Mouse (Mus musculus): ENCODE data around the gene B3gnt8. TPM values are rescaled to one million over a fixed set of nuclear protein-coding genes. Genes with fewer than 3 reads are reported as not detected.
"Not testable (repeated sequence)": the region's sequence is repeated elsewhere in the genome, so short reads cannot be mapped to it uniquely, and the experiment has no call there.

The B3gnt8 gene
- 3.1 and 3.9 TPM in 2 replicates for polyA plus RNA-seq (2012; rRNA removed)

GRCm38 (mm10) chr7:25626509-25627430, at the start of gene B3gnt8:
Gene B3gnt8, plus strand, starts transcription at chr7:25626654.
- Histone ChIP-seq H3K27ac (ENCODE audit: control insufficient read depth, insufficient read depth, low read depth, low read length) (peak within 1 kb of the TSS; percentile 52), H3K4me1 (ENCODE audit: control insufficient read depth, insufficient read depth, low read length) (peaks cover 15% of the 10 kb centered on the region), H3K27me3 (ENCODE audit: control insufficient read depth, insufficient read depth, low read length) (no peaks in the 10 kb centered on the region), H3K36me3 (ENCODE audit: control insufficient read depth, insufficient read depth, low read length) (peaks cover 2% of the 10 kb centered on the region), H3K4me3 (ENCODE audit: control insufficient read depth, low read depth, low read length) (peak within 1 kb of the TSS; percentile 59)
- no peak for TF ChIP-seq POLR2A (IDR thresholded peaks at IDR 0.05; ENCODE audit: control insufficient read depth, low read depth, low read length)

GRCm38 (mm10) chr7:25576793-25577437, 49.5 kb upstream of the B3gnt8 start:
- not testable (repeated sequence) for H3K27ac ChIP-seq (ENCODE audit: control insufficient read depth, insufficient read depth, low read depth, low read length); H3K27me3 ChIP-seq (ENCODE audit: control insufficient read depth, insufficient read depth, low read length); H3K4me3 ChIP-seq (ENCODE audit: control insufficient read depth, low read depth, low read length); H3K4me1 ChIP-seq (ENCODE audit: control insufficient read depth, insufficient read depth, low read length); H3K36me3 ChIP-seq (ENCODE audit: control insufficient read depth, insufficient read depth, low read length)

- no peak overlapping the region for H3K4me3 ChIP-seq (ENCODE audit: control insufficient read depth, low read depth, low read length)
- H3K4me1 ChIP-seq (ENCODE audit: control insufficient read depth, insufficient read depth, low read length), result no peaks in the 10 kb centered on the region
- no peak overlapping the region for H3K27ac ChIP-seq (ENCODE audit: control insufficient read depth, insufficient read depth, low read depth, low read length)
- TF ChIP-seq POLR2A (IDR thresholded peaks at IDR 0.05; ENCODE audit: control insufficient read depth, low read depth, low read length), result no peak
- TF ChIP-seq CTCF (IDR thresholded peaks at IDR 0.05; ENCODE audit: control insufficient read depth, insufficient read depth, insufficient replicate concordance, low read depth, low read length), result no peak
- no peaks in the 10 kb centered on the region for H3K27me3 ChIP-seq (ENCODE audit: control insufficient read depth, insufficient read depth, low read length)
- no peaks in the 10 kb centered on the region for H3K36me3 ChIP-seq (ENCODE audit: control insufficient read depth, insufficient read depth, low read length)
Observed at GRCm38 (mm10) chr7:25579441-25579840, 47.0 kb upstream of the B3gnt8 start.

- Histone ChIP-seq H3K36me3 (ENCODE audit: control insufficient read depth, insufficient read depth, low read length) (no peaks in the 10 kb centered on the region), H3K4me1 (ENCODE audit: control insufficient read depth, insufficient read depth, low read length) (no peaks in the 10 kb centered on the region), H3K4me3 (ENCODE audit: control insufficient read depth, low read depth, low read length) (no peak overlapping the region), H3K27ac (ENCODE audit: control insufficient read depth, insufficient read depth, low read depth, low read length) (no peak overlapping the region), H3K27me3 (ENCODE audit: control insufficient read depth, insufficient read depth, low read length) (no peaks in the 10 kb centered on the region)
- no peak for TF ChIP-seq CTCF (IDR thresholded peaks at IDR 0.05; ENCODE audit: control insufficient read depth, insufficient read depth, insufficient replicate concordance, low read depth, low read length)
- TF ChIP-seq POLR2A (IDR thresholded peaks at IDR 0.05; ENCODE audit: control insufficient read depth, low read depth, low read length), result no peak
Observed at GRCm38 (mm10) chr7:25582301-25582810, 44.1 kb upstream of the B3gnt8 start.

- Histone ChIP-seq H3K4me3 (ENCODE audit: control insufficient read depth, low read depth, low read length) (no peak overlapping the region), H3K36me3 (ENCODE audit: control insufficient read depth, insufficient read depth, low read length) (no peaks in the 10 kb centered on the region), H3K27me3 (ENCODE audit: control insufficient read depth, insufficient read depth, low read length) (no peaks in the 10 kb centered on the region), H3K27ac (ENCODE audit: control insufficient read depth, insufficient read depth, low read depth, low read length) (no peak overlapping the region), H3K4me1 (ENCODE audit: control insufficient read depth, insufficient read depth, low read length) (no peaks in the 10 kb centered on the region)
- TF ChIP-seq POLR2A (IDR thresholded peaks at IDR 0.05; ENCODE audit: control insufficient read depth, low read depth, low read length) (no peak), CTCF (IDR thresholded peaks at IDR 0.05; ENCODE audit: control insufficient read depth, insufficient read depth, insufficient replicate concordance, low read depth, low read length) (no peak)
Observed at GRCm38 (mm10) chr7:25584651-25585050, 41.8 kb upstream of the B3gnt8 start.

GRCm38 (mm10) chr7:25585351-25586204, 40.9 kb upstream of the B3gnt8 start:
- H3K4me3 ChIP-seq (ENCODE audit: control insufficient read depth, low read depth, low read length), result no peak overlapping the region
- H3K27me3 ChIP-seq (ENCODE audit: control insufficient read depth, insufficient read depth, low read length), result no peaks in the 10 kb centered on the region
- H3K36me3 ChIP-seq (ENCODE audit: control insufficient read depth, insufficient read depth, low read length), result no peaks in the 10 kb centered on the region
- TF ChIP-seq CTCF (IDR thresholded peaks at IDR 0.05; ENCODE audit: control insufficient read depth, insufficient read depth, insufficient replicate concordance, low read depth, low read length) (no peak), POLR2A (IDR thresholded peaks at IDR 0.05; ENCODE audit: control insufficient read depth, low read depth, low read length) (no peak)
- H3K27ac ChIP-seq (ENCODE audit: control insufficient read depth, insufficient read depth, low read depth, low read length), result no peak overlapping the region
- H3K4me1 ChIP-seq (ENCODE audit: control insufficient read depth, insufficient read depth, low read length), result no peaks in the 10 kb centered on the region

GRCm38 (mm10) chr7:25591226-25591625, 35.2 kb upstream of the B3gnt8 start:
- H3K4me1 ChIP-seq (ENCODE audit: control insufficient read depth, insufficient read depth, low read length), result no peaks in the 10 kb centered on the region
- H3K36me3 ChIP-seq (ENCODE audit: control insufficient read depth, insufficient read depth, low read length), result no peaks in the 10 kb centered on the region
- no peak overlapping the region for H3K4me3 ChIP-seq (ENCODE audit: control insufficient read depth, low read depth, low read length)
- no peak overlapping the region for H3K27ac ChIP-seq (ENCODE audit: control insufficient read depth, insufficient read depth, low read depth, low read length)
- no peaks in the 10 kb centered on the region for H3K27me3 ChIP-seq (ENCODE audit: control insufficient read depth, insufficient read depth, low read length)
- TF ChIP-seq CTCF (IDR thresholded peaks at IDR 0.05; ENCODE audit: control insufficient read depth, insufficient read depth, insufficient replicate concordance, low read depth, low read length) (no peak), POLR2A (IDR thresholded peaks at IDR 0.05; ENCODE audit: control insufficient read depth, low read depth, low read length) (no peak)
